Mouse (Mus musculus): ENCODE results near the gene Tbl3.

DNA sequence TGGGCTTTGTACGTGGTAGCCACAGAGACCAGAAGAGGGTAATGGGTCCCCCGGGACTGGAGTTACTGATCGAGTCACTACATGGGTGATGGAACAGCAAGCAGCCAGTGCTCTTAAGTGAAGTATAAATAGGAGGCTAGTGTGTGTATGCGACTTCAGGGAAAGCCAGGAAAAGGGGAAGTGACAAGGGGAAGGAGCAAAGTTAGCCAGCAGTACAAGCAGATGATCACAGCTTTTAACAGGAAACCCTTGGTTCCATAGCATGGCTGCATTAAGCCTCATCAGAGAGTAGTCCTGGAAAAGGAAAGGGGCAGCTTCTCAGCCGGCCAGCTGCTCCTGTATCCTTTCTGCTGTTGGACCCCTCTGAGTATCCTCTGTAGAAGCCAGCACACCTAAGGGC is 15.1 kb downstream of the Tbl3 start:
- TF ChIP-seq POLR2A (IDR thresholded peaks at IDR 0.05; ENCODE audit: low read depth, low read length) (0 out of 2 replicates have a peak, but pooled peaks have one; percentile 11), CTCF (IDR thresholded peaks at IDR 0.05; ENCODE audit: borderline replicate concordance, insufficient read depth, low read length) (no peak)

All from embryonic fibroblast, embryonic 13.5 days (primary cell).